Mouse (Mus musculus): ENCODE data around the gene Usp28.

GRCm38 (mm10) chr9:49051349-49051748, 66.2 kb downstream of the Usp28 start:
- TF ChIP-seq CTCF (IDR thresholded peaks at IDR 0.05; ENCODE audit: low read depth) = peak; percentile 77
- no peak for TF ChIP-seq EP300 (IDR thresholded peaks at IDR 0.05; ENCODE audit: low read depth)
